Mouse (Mus musculus) bone marrow, adult 2 months (tissue): ENCODE results near the gene Sowaha.

Experiments
- CTCF ChIP-seq: fragments of 200-500 bp; IDR thresholded peaks from 2 replicates; pipeline ENCODE4 v1.5.1; 2011; ENCODE audit warnings: low read length, control low read depth; ENCODE audit not compliant: control insufficient read depth, insufficient read depth
- POLR2A ChIP-seq: fragments of 200-500 bp; IDR thresholded peaks from 2 replicates; pipeline ENCODE4 v1.6.1; 2011; ENCODE audit warnings: low read depth, mild to moderate bottlenecking, control low read depth, low read length, borderline replicate concordance; ENCODE audit not compliant: control insufficient read depth

DNA sequence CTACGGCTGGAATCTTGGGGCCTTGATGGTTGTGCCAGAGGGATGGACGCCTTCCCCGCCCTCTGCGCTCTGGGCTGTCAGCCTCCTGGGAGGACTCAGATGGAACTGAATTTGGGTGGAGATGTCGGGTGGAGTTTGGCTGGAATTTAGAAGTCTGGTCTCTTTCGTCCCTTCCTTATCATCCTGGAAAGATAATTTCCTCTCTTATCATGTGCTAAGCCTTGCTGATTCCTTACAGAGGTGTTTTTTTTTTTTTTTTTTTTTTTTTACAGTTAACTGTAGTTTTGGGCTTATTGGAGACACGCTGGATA is 41.7 kb upstream of the Sowaha start:
- TF ChIP-seq POLR2A (no peak), CTCF (no peak)
